Mouse (Mus musculus): ENCODE data around the gene Cenpo. TPM values are rescaled to one million over a fixed set of nuclear protein-coding genes. Genes with fewer than 3 reads are reported as not detected.

Gene Cenpo
- total RNA-seq, 2 experiments from 2014 or later: 5.1 to 6.3 TPM

DNA sequence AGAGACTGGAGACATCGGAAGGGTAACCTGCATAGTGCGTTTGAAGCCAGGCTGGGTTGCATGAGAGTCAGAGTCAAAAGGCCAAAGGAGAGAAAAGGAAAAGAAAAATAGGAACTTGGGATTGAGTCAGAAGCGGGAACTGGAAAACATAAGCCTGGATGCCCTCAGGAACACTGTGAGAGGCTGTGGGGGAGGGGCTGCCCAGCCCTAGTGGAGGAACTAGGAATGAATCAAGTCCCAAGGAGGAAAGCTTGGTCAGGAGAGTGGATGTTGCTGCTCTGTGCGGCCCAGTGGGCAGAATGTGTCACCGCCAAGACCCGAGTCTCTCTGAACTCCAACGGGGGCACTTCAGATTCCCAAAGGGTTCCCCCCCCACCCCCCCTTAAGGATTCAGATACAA, 73.8 kb downstream of the Cenpo start:
- intact Hi-C loops (cut with DNase I): no loop called here
- DNase-seq (ENCODE audit: extremely low spot score in 1 of 2, low spot score in 2 of 2): no peak

DNA sequence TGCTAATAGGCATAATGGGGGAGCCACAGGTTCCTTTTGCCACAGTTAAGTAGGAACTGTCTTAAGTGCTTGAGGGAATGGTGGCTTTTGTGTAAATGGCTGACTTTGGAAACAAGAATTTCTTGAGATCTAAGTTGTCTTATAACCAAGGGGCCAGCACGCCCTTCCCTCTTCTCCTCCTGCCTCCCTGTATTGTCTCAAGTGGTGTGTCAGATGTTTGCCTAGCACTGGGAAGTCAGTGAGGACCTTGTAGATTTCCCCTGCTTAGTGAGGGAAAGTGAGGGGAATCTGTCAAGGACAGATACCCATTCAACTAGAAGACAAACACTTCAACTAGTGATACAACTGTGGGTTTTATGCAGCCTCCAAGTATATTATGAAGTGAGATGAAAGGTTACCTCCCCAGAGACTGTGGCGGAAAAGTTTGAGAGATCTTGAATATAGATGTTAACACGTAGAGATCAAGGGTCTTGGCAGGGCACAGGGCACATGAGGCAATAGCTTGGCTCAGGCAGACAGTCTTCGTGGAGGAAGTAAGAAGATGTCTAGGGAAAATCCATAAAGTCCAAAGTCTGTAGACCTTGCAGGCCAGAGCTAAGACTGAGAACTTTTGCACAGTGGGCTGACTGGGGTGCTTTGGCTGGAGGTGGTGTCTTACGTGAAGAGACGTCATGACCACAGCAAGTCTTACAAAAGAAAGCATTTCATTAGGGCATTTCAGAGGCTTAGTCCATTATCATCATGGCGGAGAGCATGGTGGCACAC, 75.0 kb downstream of the Cenpo start:
- intact Hi-C loops (cut with DNase I): no loop called here
- DNase-seq (ENCODE audit: extremely low spot score in 1 of 2, low spot score in 2 of 2): no peak

DNA sequence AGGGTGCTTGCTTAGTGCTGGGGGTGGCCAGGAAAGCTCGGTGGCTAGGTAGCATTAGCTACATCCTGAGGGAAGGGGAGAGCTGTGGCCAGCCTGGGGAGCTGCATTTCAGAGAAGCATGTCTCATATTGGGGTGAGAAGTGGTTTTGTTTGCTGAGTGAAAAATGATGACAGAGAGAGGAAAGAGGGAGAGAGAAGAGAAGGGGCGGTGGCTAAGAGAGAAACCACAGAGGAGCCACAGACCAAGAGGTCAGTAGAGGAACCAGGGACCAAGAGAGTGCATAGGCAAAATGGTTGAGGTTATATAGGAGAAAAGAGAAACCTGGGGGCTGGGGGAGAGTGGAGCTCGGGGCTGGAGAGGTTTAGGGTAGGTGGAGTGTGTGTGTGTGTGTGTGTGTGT, 75.9 kb downstream of the Cenpo start:
- intact Hi-C loops (cut with DNase I): no loop called here
- DNase-seq (ENCODE audit: extremely low spot score in 1 of 2, low spot score in 2 of 2): no peak

DNA sequence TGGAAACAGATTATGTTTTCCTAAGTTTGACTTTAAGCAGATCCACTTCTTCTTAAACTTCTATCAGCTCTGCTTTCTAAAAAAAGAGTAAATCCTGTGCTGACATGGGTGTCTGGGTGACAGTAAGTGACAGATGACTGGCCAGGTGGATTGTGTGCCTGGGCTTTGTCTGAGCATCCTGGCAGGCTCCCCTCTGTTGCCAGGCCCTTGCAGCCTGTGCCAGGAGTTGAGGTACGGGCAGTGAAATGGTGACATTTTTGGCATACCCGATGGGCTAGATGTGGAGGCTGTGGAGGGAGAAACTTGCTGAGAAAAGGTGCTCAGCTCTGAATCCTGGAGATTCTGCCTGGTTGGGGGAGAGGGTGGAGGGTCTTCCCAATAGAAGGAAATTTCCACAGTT, 76.6 kb downstream of the Cenpo start:
- intact Hi-C loops (cut with DNase I): no loop called here

DNA sequence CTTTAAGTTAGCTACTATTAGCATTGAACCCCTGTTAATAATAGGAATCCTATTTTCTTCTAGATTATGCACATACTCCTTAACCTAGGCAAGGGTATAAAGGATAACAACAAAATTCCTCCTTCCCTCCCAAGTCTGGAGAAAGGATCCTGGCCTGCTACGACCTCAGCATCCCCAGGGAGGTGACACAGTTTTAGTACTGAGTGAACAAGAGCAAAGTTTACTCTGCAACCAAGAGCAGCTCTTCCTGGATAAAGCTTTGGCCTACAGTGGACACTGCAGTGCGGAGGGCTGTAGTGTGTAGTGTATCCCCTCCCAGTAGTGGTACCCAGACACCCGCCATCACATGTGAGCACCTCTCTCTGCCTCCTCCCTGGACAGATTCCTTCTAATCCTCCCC, 82.1 kb downstream of the Cenpo start:
- no peak for DNase-seq (ENCODE audit: extremely low spot score in 1 of 2, low spot score in 2 of 2)
- intact Hi-C loops (cut with DNase I): no loop called here

More for the DNA sequence above, 76.6 kb downstream of the Cenpo start:
- no peak for DNase-seq (ENCODE audit: extremely low spot score in 1 of 2, low spot score in 2 of 2)

DNA sequence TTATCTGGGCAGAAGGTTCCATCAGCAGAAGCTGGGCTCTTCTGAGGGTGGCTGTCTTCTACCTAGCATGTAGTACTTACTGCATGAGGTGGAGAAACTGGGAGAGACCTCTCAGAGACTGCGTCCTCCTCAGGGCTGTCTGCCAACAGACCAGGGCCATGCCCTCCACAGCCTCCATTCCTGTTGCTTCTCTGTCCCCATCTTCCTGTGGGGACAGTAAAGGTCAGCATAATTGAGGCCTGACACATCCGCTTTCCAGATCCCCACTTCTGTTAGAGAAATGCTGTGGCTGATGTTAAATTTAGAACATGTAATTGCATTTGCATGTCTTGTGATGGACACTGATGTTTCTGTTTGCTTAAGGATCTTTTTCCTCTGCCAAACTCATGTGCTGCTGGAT, 83.2 kb downstream of the Cenpo start:
- no peak for DNase-seq (ENCODE audit: extremely low spot score in 1 of 2, low spot score in 2 of 2)
- intact Hi-C loops (cut with DNase I): no loop called here

Other genes with a start within 250 kb of the Cenpo start
- 100 to 1,000 TPM in 1 of 2 experiments, 10 to 100 TPM in 1; 95.7 to 101 TPM for gene Efr3b, start 195.4 kb downstream of the Cenpo start, total RNA-seq (2021)
- gene Dnajc27, start 151.7 kb downstream of the Cenpo start, total RNA-seq (2021): 10 to 100 TPM; 63.3 to 63.5 TPM
- 10 to 100 TPM; 53.9 to 55.1 TPM for gene Adcy3, start 101.2 kb downstream of the Cenpo start, total RNA-seq (2021)
- 1 to 10 TPM; 8.7 to 9.8 TPM for gene Ptrhd1, start 267 bp downstream of the Cenpo start, total RNA-seq (2021)
- gene Ncoa1, start 242.9 kb upstream of the Cenpo start, total RNA-seq (2021): 10 to 100 TPM; 87.6 to 89.7 TPM